Mouse (Mus musculus) kidney, adult 2 months (tissue): ENCODE data around the gene Wdr64.

Source experiments
- CTCF ChIP-seq: fragments of 200-500 bp; conservative IDR thresholded peaks from 2 replicates; pipeline ENCODE4 v1.5.1; 2011; ENCODE audit warnings: low read depth, mild to moderate bottlenecking, control low read depth, low read length, moderate library complexity, mixed read lengths; ENCODE audit not compliant: insufficient read depth, insufficient read length
- POLR2A ChIP-seq: fragments of 200-500 bp; IDR thresholded peaks from one replicate; pipeline ENCODE4 v1.6.1; 2011; ENCODE audit warnings: low read depth, low read length, control low read depth

DNA sequence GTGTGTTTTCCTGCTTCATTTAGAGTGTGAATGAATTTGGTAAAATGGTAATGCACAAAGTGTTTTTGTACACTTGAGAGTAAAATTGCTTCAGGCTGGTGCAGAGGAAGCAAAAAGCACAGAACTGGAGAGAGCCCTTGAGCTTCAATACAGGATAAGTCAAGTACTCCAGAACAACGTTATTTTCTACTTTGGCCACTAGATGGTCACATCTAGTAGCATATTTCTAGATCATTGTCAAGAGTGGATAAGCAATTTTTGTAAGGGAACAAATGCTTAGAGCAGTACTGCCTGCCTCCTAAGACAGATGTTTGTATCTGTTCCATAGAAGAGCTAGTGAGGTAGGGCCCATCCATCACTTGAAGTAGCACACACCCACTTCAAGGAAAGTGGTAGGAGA is 26.8 kb upstream of the Wdr64 start:
- TF ChIP-seq CTCF, result no peak
- no peak for TF ChIP-seq POLR2A
